8 mouse cellular contexts compared by ENCODE assay signal in the genomic region with DNA sequence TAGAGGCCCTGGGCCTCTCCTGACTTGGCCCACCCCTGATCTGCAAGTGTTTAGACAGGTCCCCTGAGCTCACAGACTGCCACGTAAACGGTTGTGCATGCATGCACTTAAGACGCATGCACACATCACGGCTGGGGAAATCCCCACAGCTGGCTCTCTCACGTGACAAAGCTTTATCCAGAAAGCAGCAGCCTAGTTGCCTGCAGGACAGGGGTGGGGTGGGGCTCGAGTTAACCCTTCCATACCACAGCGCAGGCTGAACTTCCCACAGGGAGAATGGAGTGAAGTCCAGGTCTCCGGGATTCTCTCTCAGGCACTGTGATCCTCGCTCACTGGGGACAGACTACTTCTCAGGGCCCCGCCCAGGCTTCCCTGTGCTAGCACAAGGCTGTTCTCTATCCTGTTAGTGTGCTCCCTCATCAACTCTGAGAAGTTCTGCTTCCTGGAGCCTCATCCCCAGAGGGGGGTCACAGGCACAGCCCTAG.
DNase-seq lines count a peak whose midpoint lies in the region; ATAC-seq and TF ChIP-seq lines count a peak whose summit lies in the region.

No protein-coding gene starts in this region.

- H3K9me3 ChIP-seq in heart, embryonic 10.5 days: no peaks in the 10 kb centered on the region
- H3K9me3 ChIP-seq in kidney, embryonic 16.5 days (ENCODE audit: low read length): no peaks in the 10 kb centered on the region
- no peaks in the 10 kb centered on the region for H3K9me3 ChIP-seq in stomach, postnatal 0 days (ENCODE audit: control insufficient read depth, low read length)

- intact Hi-C loops in left cerebral cortex, adult 2 months (cut with DNase I): no loop called here

- peaks cover 72% of the 10 kb centered on the region for H3K4me1 ChIP-seq in heart, embryonic 10.5 days
- H3K4me1 ChIP-seq in kidney, embryonic 16.5 days (ENCODE audit: insufficient read depth, low read length): peaks cover 54% of the 10 kb centered on the region
- peaks cover 9% of the 10 kb centered on the region for H3K4me1 ChIP-seq in stomach, postnatal 0 days (replicated peaks; ENCODE audit: control insufficient read depth, insufficient read depth)

- peak; percentile 75 for ATAC-seq in kidney, embryonic 16.5 days (ENCODE audit: low FRiP score, low TSS enrichment)
- peak; percentile 50 for ATAC-seq in megakaryocyte progenitor cell, adult 5-6 weeks (replicated peaks; ENCODE audit: poor library complexity)
- peak; percentile 90 for ATAC-seq in stomach, postnatal 0 days (ENCODE audit: low FRiP score, low TSS enrichment)

- no peak for TF ChIP-seq POLR2A in brain, embryonic 14.5 days (IDR thresholded peaks at IDR 0.05; ENCODE audit: borderline replicate concordance, extremely low read depth, insufficient read depth, insufficient read length, poor library complexity, severe bottlenecking)

- peak overlapping the region; percentile 85 for H3K27ac ChIP-seq in heart, embryonic 10.5 days
- peak overlapping the region; percentile 71 for H3K27ac ChIP-seq in kidney, embryonic 16.5 days (ENCODE audit: low read length)
- peak overlapping the region; percentile 87 for H3K27ac ChIP-seq in stomach, postnatal 0 days (replicated peaks)
- no peak overlapping the region for H3K27ac ChIP-seq in left cerebral cortex, adult 2 months

- H3K36me3 ChIP-seq in heart, embryonic 10.5 days: no peaks in the 10 kb centered on the region
- H3K36me3 ChIP-seq in kidney, embryonic 16.5 days (ENCODE audit: insufficient read depth, low read length): no peaks in the 10 kb centered on the region
- H3K36me3 ChIP-seq in stomach, postnatal 0 days (ENCODE audit: control insufficient read depth, insufficient read depth, low read length): no peaks in the 10 kb centered on the region

- WGBS in heart, embryonic 10.5 days: 10% methylated on average over 10 of the region's 10 CpGs
- 13% methylated on average over 10 of the region's 10 CpGs for WGBS in kidney, embryonic 16.5 days
- 4% methylated on average over 10 of the region's 10 CpGs for WGBS in stomach, postnatal 0 days

- 0 out of 2 replicates have a peak overlapping the region, but pooled peaks have one; percentile 8 for H3K4me2 ChIP-seq in kidney, embryonic 16.5 days (replicated peaks; ENCODE audit: low read depth, low read length)
- peak overlapping the region; percentile 36 for H3K4me2 ChIP-seq in stomach, postnatal 0 days (replicated peaks; ENCODE audit: low read depth)

- peak overlapping the region; percentile 37 for H3K9ac ChIP-seq in kidney, embryonic 16.5 days (replicated peaks; ENCODE audit: low read length)
- peak overlapping the region; percentile 48 for H3K9ac ChIP-seq in stomach, postnatal 0 days (ENCODE audit: low read length)

- TF ChIP-seq CTCF in brain, embryonic 14.5 days (IDR thresholded peaks at IDR 0.05; ENCODE audit: borderline replicate concordance, extremely low read depth, insufficient read depth, insufficient read length): no peak
- TF ChIP-seq CTCF in stomach, postnatal 0 days (IDR thresholded peaks at IDR 0.05; ENCODE audit: low read depth): no peak
- no peak for TF ChIP-seq CTCF in left cerebral cortex, adult 2 months (IDR thresholded peaks at IDR 0.05)

- no peaks in the 10 kb centered on the region for H3K27me3 ChIP-seq in heart, embryonic 10.5 days (ENCODE audit: insufficient read depth, poor library complexity, severe bottlenecking)
- H3K27me3 ChIP-seq in kidney, embryonic 16.5 days (ENCODE audit: insufficient read depth, low read length): no peaks in the 10 kb centered on the region
- H3K27me3 ChIP-seq in stomach, postnatal 0 days (ENCODE audit: control insufficient read depth, insufficient read depth, low read length): no peaks in the 10 kb centered on the region

- TF ChIP-seq EP300 in stomach, postnatal 0 days (optimal IDR thresholded peaks at IDR 0.05): peak; percentile 51

- DNase-seq in CD4-positive helper T cell, adult 2 months (ENCODE audit: low read depth, low spot score): peak; percentile 78
- peak; percentile 84 for DNase-seq in brain, embryonic 14.5 days (ENCODE audit: low read depth)
- peak; percentile 91 for DNase-seq in heart, embryonic 10.5 days (ENCODE audit: low spot score)
- DNase-seq in stomach, postnatal 0 days (ENCODE audit: low spot score): peak; percentile 84
- DNase-seq in right cerebral cortex, adult 18-20 months: no peak
- DNase-seq in left cerebral cortex, adult 2 months (ENCODE audit: extremely low spot score in 1 of 2, low spot score in 2 of 2): no peak

- peak overlapping the region; percentile 23 for H3K4me3 ChIP-seq in heart, embryonic 10.5 days
- H3K4me3 ChIP-seq in kidney, embryonic 16.5 days (ENCODE audit: low read length): no peak overlapping the region
- no peak overlapping the region for H3K4me3 ChIP-seq in stomach, postnatal 0 days (ENCODE audit: low read depth, low read length)
- H3K4me3 ChIP-seq in left cerebral cortex, adult 2 months: no peak overlapping the region

Comparison
In these comparisons a context has a peak if more than half of its experiments do, and no peak if none do; other contexts are left out.
1. DNase-seq: peak in CD4-positive helper T cell, adult 2 months (single experiment), brain, embryonic 14.5 days (single experiment), heart, embryonic 10.5 days (single experiment) and stomach, postnatal 0 days (single experiment); none in right cerebral cortex, adult 18-20 months (single experiment) and left cerebral cortex, adult 2 months (0 of 2).
2. Peak in every context shown above with its lines, with median percentiles within 50 percentile points of each other: ATAC-seq.